Mouse (Mus musculus) hindbrain, embryonic 12.5 days (tissue): ENCODE measurements at regions not wholly inside any gene's neighbourhood (a gene's known extent, or its start where the extent isn't known, plus 50 kb on each side); places are given as distances from the start of the nearest gene placed in this dataset.

Source experiments
- ATAC-seq: fragments of 200-750 bp; cut with Nextera tagmentation; 2 replicates; pipeline ENCODE4 v1.8.0; 2017; ENCODE audit warnings: moderate TSS enrichment; ENCODE audit not compliant: low FRiP score
- H3K27ac ChIP-seq: fragments of 300-500 bp; sonication (generic); 2 replicates; pipeline ENCODE4 v1.5.1; 2016; ENCODE audit warnings: mild to moderate bottlenecking
- H3K27me3 ChIP-seq: fragments of 300-500 bp; sonication (generic); 2 replicates; pipeline ENCODE4 v1.6.1; 2016; ENCODE audit warnings: mild to moderate bottlenecking
- H3K36me3 ChIP-seq: fragments of 300-500 bp; sonication (generic); 2 replicates; pipeline ENCODE4 v1.6.1; 2016; ENCODE audit warnings: mild to moderate bottlenecking
- H3K4me1 ChIP-seq: fragments of 300-500 bp; sonication (generic); 2 replicates; pipeline ENCODE4 v1.6.1; 2016
- H3K4me2 ChIP-seq: fragments of 300-500 bp; sonication (generic); replicated peaks from 2 replicates; pipeline ENCODE4 v1.6.1; 2016; ENCODE audit warnings: mild to moderate bottlenecking
- H3K4me3 ChIP-seq: fragments of 300-500 bp; sonication (generic); 2 replicates; pipeline ENCODE4 v1.5.1; 2016; ENCODE audit warnings: mild to moderate bottlenecking
- H3K9ac ChIP-seq: fragments of 300-500 bp; sonication (generic); 2 replicates; pipeline ENCODE4 v1.6.1; 2016; ENCODE audit warnings: mild to moderate bottlenecking, moderate library complexity
- H3K9me3 ChIP-seq: fragments of 300-500 bp; sonication (generic); replicated peaks from 2 replicates; pipeline ENCODE4 v1.6.1; 2016; ENCODE audit warnings: mild to moderate bottlenecking
- WGBS: fragments of 180-500 bp; shearing (Covaris S2); methylation state at CpG from one replicate; pipeline ENCODE4 v1.1.7; 2016; 5-methylcytosine and 5-hydroxymethylcytosine counted together

DNA sequence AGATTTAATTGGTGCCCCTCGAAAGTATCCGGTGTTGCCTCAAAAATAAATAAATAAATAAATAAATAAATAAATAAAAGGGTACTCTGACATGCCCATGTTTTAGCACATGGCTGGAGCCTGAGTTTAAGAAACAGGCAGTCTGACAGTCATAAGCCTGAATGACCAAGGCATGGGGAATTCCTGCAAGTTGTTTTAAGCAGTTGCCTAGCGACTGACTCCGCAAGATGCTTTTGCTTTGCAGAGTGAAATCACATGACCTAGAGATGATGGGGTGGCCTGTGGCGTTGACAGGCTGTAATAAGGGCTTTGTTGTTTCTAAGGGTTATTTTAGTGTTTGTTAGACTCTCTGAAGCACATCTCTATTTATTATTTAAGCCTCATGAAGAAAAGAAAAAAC lies 83.4 kb upstream of the Ankrd55 start:
- no peak overlapping the region for H3K27ac ChIP-seq

GRCm38 (mm10) chr13:112207617-112208235 lies 80.5 kb upstream of the Ankrd55 start:
- ATAC-seq, result no peak
- Histone ChIP-seq H3K27ac (no peak overlapping the region), H3K27me3 (0 out of 2 replicates have a peak, but pooled peaks cover 6% of the 10 kb centered on the region), H3K9ac (no peak overlapping the region), H3K4me3 (no peak overlapping the region), H3K4me2 (no peak overlapping the region), H3K36me3 (no peaks in the 10 kb centered on the region), H3K9me3 (no peaks in the 10 kb centered on the region), H3K4me1 (peaks cover 7% of the 10 kb centered on the region; the same call in 1 of the 2 replicates)
- 53% methylated on average over 12 of the region's 12 CpGs for WGBS

More for the DNA sequence above, 83.4 kb upstream of the Ankrd55 start:
- no peak overlapping the region for H3K9ac ChIP-seq
- no peak overlapping the region for H3K4me3 ChIP-seq
- 54% methylated on average over 5 of the region's 5 CpGs for WGBS
- peaks cover 7% of the 10 kb centered on the region; the same call in 1 of the 2 replicates for H3K4me1 ChIP-seq
- ATAC-seq, result peak; percentile 48; the same call in 1 of the 2 replicates
- H3K27me3 ChIP-seq, result no peaks in the 10 kb centered on the region
- H3K4me2 ChIP-seq, result no peak overlapping the region
- no peaks in the 10 kb centered on the region for H3K9me3 ChIP-seq
- no peaks in the 10 kb centered on the region for H3K36me3 ChIP-seq

DNA sequence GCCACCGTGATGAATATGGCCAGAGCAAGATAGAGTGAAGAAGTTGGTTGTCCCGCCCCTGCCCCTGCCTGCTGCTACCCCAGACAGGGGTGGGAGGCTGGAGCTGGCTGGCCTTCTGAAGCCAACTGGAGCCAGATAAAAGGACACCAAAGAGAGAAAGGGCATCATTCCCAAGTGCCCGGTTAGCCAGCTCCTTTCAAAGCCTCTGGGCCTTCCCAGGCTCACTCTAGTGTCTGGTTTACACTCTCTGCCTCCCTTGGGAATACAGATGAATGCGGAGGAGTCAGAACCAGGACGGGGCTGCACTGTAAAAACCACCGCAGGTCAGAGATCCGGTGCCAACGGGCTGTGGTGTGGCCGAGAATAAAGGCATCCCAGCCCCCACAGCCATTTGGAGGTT lies 76.4 kb upstream of the Ankrd55 start:
- no peaks in the 10 kb centered on the region for H3K36me3 ChIP-seq
- peaks cover 8% of the 10 kb centered on the region; the same call in 1 of the 2 replicates for H3K27me3 ChIP-seq
- no peak overlapping the region for H3K9ac ChIP-seq
- WGBS, result 67% methylated on average over 9 of the region's 9 CpGs
- no peak overlapping the region for H3K4me2 ChIP-seq
- H3K4me1 ChIP-seq, result no peaks in the 10 kb centered on the region
- no peak overlapping the region for H3K27ac ChIP-seq
- no peak for ATAC-seq
- no peaks in the 10 kb centered on the region for H3K9me3 ChIP-seq
- no peak overlapping the region for H3K4me3 ChIP-seq

GRCm38 (mm10) chr13:112212391-112212790 lies 75.9 kb upstream of the Ankrd55 start:
- H3K27me3 ChIP-seq, result peaks cover 8% of the 10 kb centered on the region; the same call in 1 of the 2 replicates
- no peak overlapping the region for H3K9ac ChIP-seq
- WGBS, result 77% methylated on average over 12 of the region's 12 CpGs
- H3K9me3 ChIP-seq, result no peaks in the 10 kb centered on the region
- no peak overlapping the region for H3K27ac ChIP-seq
- no peak overlapping the region for H3K4me3 ChIP-seq
- no peak overlapping the region for H3K4me2 ChIP-seq
- no peaks in the 10 kb centered on the region for H3K4me1 ChIP-seq
- no peak for ATAC-seq
- no peaks in the 10 kb centered on the region for H3K36me3 ChIP-seq

DNA sequence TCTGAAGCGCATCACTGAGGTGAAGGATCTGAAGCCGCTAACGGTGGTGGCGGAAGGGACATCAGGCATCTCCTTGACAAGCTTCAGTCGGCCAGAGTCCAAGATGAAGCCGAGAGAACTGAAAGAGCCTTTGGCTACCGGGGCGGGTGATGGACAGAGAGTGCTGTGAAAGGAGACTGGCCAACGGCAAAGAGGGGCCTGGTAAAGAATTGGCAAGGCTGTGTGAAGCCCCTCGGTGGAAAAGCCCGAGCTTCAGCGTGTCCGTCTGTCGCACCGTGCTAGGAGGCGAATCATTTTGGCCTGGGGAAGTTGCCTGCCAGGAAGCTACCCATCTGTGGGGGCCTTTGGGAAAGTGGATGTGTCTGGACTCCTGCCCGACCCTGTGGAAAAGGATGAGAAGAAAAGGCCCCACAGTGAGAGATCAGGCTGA lies 74.6 kb upstream of the Ankrd55 start:
- H3K36me3 ChIP-seq, result no peaks in the 10 kb centered on the region
- H3K27ac ChIP-seq, result no peak overlapping the region
- no peak overlapping the region for H3K4me2 ChIP-seq
- ATAC-seq, result no peak
- 71% methylated on average over 17 of the region's 17 CpGs for WGBS
- no peaks in the 10 kb centered on the region for H3K4me1 ChIP-seq
- H3K9me3 ChIP-seq, result no peaks in the 10 kb centered on the region
- H3K4me3 ChIP-seq, result no peak overlapping the region
- peaks cover 8% of the 10 kb centered on the region; the same call in 1 of the 2 replicates for H3K27me3 ChIP-seq
- H3K9ac ChIP-seq, result no peak overlapping the region

- WGBS, result 97% methylated on average over 14 of the region's 14 CpGs
- H3K4me2 ChIP-seq, result no peak overlapping the region
- H3K27ac ChIP-seq, result no peak overlapping the region
- H3K4me1 ChIP-seq, result no peaks in the 10 kb centered on the region
- H3K4me3 ChIP-seq, result no peak overlapping the region
- no peaks in the 10 kb centered on the region for H3K9me3 ChIP-seq
- ATAC-seq, result no peak
- H3K9ac ChIP-seq, result no peak overlapping the region
- no peaks in the 10 kb centered on the region for H3K36me3 ChIP-seq
- peaks cover 8% of the 10 kb centered on the region; the same call in 1 of the 2 replicates for H3K27me3 ChIP-seq
These were observed 72.2 kb upstream of the Ankrd55 start for GRCm38 (mm10) chr13:112216084-112216483.

DNA sequence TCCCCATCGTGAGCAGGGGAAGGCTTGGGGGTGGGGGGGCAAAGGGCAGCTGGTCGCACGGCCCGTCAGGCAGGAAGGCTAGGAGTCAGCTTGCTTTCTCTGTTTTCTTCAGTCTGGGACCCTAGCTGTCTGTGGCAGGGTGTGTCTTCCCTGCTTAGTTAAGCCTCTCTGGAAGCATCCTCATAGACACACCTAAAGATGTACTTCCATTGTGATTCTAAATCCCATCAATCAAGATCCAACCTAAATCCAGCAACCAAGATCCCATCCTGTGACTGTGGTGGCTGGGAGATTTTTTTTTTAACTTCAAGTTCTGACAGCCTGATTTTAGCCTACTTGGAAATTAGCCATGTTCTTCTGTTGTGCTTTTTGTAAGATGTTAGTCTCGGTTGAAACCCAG lies 69.9 kb upstream of the Ankrd55 start:
- no peaks in the 10 kb centered on the region for H3K36me3 ChIP-seq

DNA sequence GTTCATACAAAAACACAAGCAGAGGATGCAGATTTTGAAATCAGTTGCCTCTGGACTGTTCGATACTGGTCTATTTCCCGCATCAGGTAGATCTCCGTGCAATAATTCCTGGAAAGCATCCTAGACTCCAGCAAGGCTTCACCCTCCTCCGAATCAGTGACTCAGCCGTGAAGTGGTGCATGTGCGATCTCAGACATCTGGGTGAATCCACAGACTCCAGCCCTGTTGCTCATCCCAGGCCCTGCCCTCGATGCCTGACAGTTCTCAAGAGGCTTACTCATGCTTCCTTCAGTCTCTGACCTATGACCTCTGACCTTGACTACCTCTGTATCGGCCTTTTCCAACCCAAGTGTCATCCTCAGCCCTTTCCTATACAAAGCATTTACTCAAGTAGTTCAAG lies 68.1 kb upstream of the Ankrd55 start:
- Histone ChIP-seq H3K4me3 (no peak overlapping the region), H3K27me3 (no peaks in the 10 kb centered on the region), H3K36me3 (no peaks in the 10 kb centered on the region), H3K4me2 (no peak overlapping the region), H3K27ac (no peak overlapping the region), H3K9me3 (no peaks in the 10 kb centered on the region), H3K4me1 (no peaks in the 10 kb centered on the region), H3K9ac (no peak overlapping the region)
- ATAC-seq, result no peak
- WGBS, result 88% methylated on average over 8 of the region's 8 CpGs

More for the DNA sequence above, 69.9 kb upstream of the Ankrd55 start:
- H3K9ac ChIP-seq, result no peak overlapping the region
- no peak overlapping the region for H3K27ac ChIP-seq
- no peaks in the 10 kb centered on the region for H3K9me3 ChIP-seq
- H3K4me3 ChIP-seq, result no peak overlapping the region
- H3K4me1 ChIP-seq, result no peaks in the 10 kb centered on the region
- ATAC-seq, result no peak
- no peak overlapping the region for H3K4me2 ChIP-seq
- WGBS, result 74% methylated on average over 5 of the region's 5 CpGs
- H3K27me3 ChIP-seq, result peaks cover 3% of the 10 kb centered on the region; the same call in 1 of the 2 replicates

DNA sequence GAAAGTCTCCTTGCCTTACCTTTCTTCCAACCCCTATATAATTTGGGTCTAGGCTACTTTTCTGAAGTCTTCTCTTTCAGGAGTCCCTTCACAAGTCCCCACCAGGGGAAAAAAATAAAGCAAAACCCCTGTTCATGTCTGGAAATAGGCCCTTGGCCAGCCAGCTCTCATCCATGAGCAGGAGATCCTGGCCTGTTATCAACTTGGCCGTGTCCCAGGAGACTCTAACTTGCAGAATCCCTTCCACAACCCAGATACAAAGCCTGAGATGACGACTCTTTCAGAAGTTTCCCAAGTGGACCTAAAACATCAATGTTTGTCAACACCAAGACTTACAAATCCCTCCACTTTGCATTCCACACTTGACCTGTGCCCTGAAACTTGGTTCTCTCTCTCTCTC lies 64.6 kb upstream of the Ankrd55 start:
- Histone ChIP-seq H3K4me1 (no peaks in the 10 kb centered on the region), H3K4me3 (no peak overlapping the region), H3K4me2 (no peak overlapping the region), H3K36me3 (no peaks in the 10 kb centered on the region), H3K9me3 (no peaks in the 10 kb centered on the region), H3K27me3 (no peaks in the 10 kb centered on the region), H3K9ac (no peak overlapping the region), H3K27ac (no peak overlapping the region)
- ATAC-seq, result no peak
- 86% methylated on average over 2 of the region's 2 CpGs for WGBS

DNA sequence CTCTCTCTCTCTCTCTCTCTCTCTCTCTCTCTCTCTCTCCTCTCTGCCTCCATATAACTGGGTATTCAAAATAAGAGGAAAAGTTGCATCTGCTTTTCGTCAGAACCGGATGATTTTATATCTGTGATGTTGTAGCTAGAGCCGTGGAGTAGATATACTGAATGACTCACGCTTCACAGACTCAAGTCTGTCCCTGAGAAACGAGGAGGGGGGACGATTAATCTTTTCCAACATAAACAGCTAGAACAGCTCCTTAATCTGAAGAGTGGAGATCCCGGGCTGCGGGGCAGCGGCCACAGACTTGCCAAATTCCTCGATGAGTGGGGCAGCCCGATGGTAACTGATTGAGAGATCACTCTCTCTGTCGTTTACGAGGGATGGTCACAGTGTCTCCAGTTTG lies 60.5 kb upstream of the Ankrd55 start:
- no peaks in the 10 kb centered on the region for H3K9me3 ChIP-seq
- H3K9ac ChIP-seq, result no peak overlapping the region
- 84% methylated on average over 13 of the region's 13 CpGs for WGBS
- H3K27me3 ChIP-seq, result no peaks in the 10 kb centered on the region
- no peak overlapping the region for H3K4me3 ChIP-seq
- H3K36me3 ChIP-seq, result no peaks in the 10 kb centered on the region
- no peak for ATAC-seq
- no peak overlapping the region for H3K4me2 ChIP-seq
- H3K27ac ChIP-seq, result no peak overlapping the region
- no peaks in the 10 kb centered on the region for H3K4me1 ChIP-seq

- H3K9ac ChIP-seq, result no peak overlapping the region
- H3K27ac ChIP-seq, result no peak overlapping the region
- H3K4me1 ChIP-seq, result no peaks in the 10 kb centered on the region
- no peak overlapping the region for H3K4me2 ChIP-seq
- WGBS, result 77% methylated on average over 4 of the region's 4 CpGs
- H3K27me3 ChIP-seq, result no peaks in the 10 kb centered on the region
- H3K36me3 ChIP-seq, result no peaks in the 10 kb centered on the region
- no peaks in the 10 kb centered on the region for H3K9me3 ChIP-seq
- H3K4me3 ChIP-seq, result no peak overlapping the region
- no peak for ATAC-seq
These were observed 59.4 kb upstream of the Ankrd55 start for GRCm38 (mm10) chr13:112228846-112229245.

DNA sequence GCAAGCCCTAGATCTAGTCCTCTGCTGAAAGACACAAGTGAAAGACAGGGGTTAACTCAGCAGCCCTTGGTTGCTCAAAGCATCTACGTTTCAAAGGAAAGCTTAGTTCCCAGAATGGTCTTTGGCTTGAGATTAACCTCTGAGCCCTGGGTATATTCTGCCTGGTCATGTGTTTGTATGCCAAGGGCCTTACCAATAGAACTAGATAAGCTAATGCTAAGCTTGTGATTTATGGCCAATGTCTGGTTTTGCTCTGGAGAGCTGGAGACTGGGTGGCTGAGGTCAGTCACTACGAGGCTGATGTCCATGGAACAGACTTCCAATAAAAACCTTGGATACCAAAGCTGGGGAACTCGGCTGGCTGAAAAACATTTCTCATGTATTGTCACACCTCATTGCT lies 58.1 kb upstream of the Ankrd55 start:
- Histone ChIP-seq H3K27ac (no peak overlapping the region), H3K27me3 (no peaks in the 10 kb centered on the region), H3K4me1 (no peaks in the 10 kb centered on the region), H3K4me3 (no peak overlapping the region), H3K36me3 (no peaks in the 10 kb centered on the region), H3K9me3 (no peaks in the 10 kb centered on the region), H3K9ac (no peak overlapping the region), H3K4me2 (no peak overlapping the region)
- WGBS, result 85% methylated on average over 3 of the region's 3 CpGs
- ATAC-seq, result no peak

DNA sequence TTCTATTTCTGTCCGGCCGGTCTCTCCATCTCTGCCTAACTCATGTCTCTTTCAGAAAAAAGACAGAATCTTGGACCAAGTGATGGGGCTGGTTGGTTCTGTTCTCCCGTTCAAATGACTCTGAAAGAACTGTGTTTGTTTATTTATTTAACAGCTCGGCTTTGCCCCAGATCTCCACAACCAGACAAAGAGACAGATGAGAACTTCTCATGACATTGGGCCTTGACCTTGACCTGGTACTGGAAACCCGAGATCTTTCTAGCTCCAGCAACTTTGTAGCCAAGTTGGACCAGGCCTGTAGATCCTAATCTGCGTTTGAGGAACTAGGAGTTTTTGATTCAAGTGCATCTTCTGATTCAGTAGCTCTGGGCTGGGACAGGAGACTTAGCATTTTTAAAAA lies 53.6 kb upstream of the Ankrd55 start:
- ATAC-seq, result no peak
- Histone ChIP-seq H3K4me2 (no peak overlapping the region), H3K4me3 (no peak overlapping the region), H3K27ac (no peak overlapping the region), H3K27me3 (peaks cover 28% of the 10 kb centered on the region), H3K9me3 (no peaks in the 10 kb centered on the region), H3K4me1 (no peaks in the 10 kb centered on the region), H3K9ac (no peak overlapping the region), H3K36me3 (no peaks in the 10 kb centered on the region)
- WGBS, result 86% methylated on average over 6 of the region's 6 CpGs
